Mouse (Mus musculus) megakaryocyte, embryonic 14.5 days (primary cell): ENCODE measurements at regions not wholly inside any gene's neighbourhood (a gene's known extent, or its start where the extent isn't known, plus 50 kb on each side); places are given as distances from the start of the nearest gene placed in this dataset.

Experiments
- H3K27me3 ChIP-seq: replicated peaks from 2 replicates; pipeline ENCODE3; 2012; ENCODE audit warnings: inconsistent platforms
- H3K36me3 ChIP-seq: replicated peaks from 2 replicates; pipeline ENCODE3; 2012; ENCODE audit warnings: low read length, inconsistent platforms, mixed read lengths
- H3K4me1 ChIP-seq: 2 replicates; pipeline ENCODE4 v1.6.1; 2012; ENCODE audit warnings: inconsistent platforms
- H3K4me3 ChIP-seq: replicated peaks from 2 replicates; pipeline ENCODE3; 2012; ENCODE audit warnings: moderate library complexity, mild to moderate bottlenecking, inconsistent platforms
- H3K9me3 ChIP-seq: 2 replicates; pipeline ENCODE4 v1.6.1; 2012; ENCODE audit warnings: inconsistent platforms
- FLI1 ChIP-seq: IDR thresholded peaks from 2 replicates; pipeline ENCODE4 v1.6.1; 2012; ENCODE audit warnings: low read length, inconsistent platforms, mixed read lengths
- GATA1 ChIP-seq: IDR thresholded peaks from 3 replicates; pipeline ENCODE4 v1.6.1; 2012; ENCODE audit warnings: mixed read lengths, low read length, inconsistent platforms, borderline replicate concordance

DNA sequence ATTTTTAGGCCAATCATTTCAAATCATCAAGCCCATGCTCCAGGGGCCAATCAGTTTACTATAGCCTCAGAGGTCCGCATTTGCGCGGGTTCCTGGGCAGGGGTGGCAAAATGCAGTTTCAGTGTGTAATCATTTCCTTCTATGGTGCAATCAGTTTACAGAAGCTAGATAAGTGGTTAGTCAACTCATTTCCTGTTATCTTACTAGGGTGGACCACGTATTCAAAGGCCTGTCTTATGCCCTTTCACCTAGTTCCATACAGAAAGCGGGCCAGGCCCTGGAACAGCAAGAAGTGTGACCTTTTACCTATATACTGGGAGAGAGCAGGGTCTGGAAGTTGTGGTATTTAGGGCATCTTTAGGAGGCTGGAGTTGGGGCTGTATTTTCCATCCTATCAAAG lies 62.0 kb upstream of the Qrfpr start:
- no peaks in the 10 kb centered on the region for H3K36me3 ChIP-seq
- H3K27me3 ChIP-seq, result no peaks in the 10 kb centered on the region
- no peak overlapping the region for H3K4me3 ChIP-seq
- TF ChIP-seq GATA1 (no peak), FLI1 (no peak)
- peaks cover 9% of the 10 kb centered on the region for H3K9me3 ChIP-seq
- no peaks in the 10 kb centered on the region for H3K4me1 ChIP-seq

DNA sequence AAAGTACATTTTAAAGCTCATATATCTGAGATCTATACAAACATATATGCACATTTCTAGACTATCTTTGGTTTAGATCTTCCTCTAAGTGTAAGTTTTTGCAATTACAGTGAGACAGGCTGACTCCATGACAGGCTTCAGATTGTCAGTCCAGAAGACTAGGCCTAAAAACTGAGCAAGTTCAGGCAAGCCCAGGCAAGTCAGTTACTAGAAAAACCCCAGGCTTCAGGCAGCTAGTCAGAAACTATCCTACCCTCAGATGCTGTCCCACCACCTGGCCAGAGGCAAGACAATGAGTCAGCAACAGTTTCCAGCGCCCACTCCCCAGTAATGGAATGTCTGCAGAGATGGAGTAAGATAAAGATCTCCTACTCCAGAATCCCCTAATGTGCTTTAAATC lies 53.4 kb upstream of the Qrfpr start:
- no peaks in the 10 kb centered on the region for H3K27me3 ChIP-seq
- H3K4me1 ChIP-seq, result peaks cover 7% of the 10 kb centered on the region
- H3K36me3 ChIP-seq, result no peaks in the 10 kb centered on the region
- no peak overlapping the region for H3K4me3 ChIP-seq
- TF ChIP-seq FLI1 (no peak), GATA1 (no peak)
- no peaks in the 10 kb centered on the region for H3K9me3 ChIP-seq
